Mouse (Mus musculus) spleen, adult 2 months (tissue): ENCODE measurements around the gene Telo2.

Experiments used
- CTCF ChIP-seq: fragments of 200-500 bp; IDR thresholded peaks from 2 replicates; pipeline ENCODE4 v1.5.1; 2011; ENCODE audit warnings: mild to moderate bottlenecking, inconsistent platforms; ENCODE audit not compliant: insufficient read depth, insufficient read length, insufficient replicate concordance; ENCODE audit errors: extremely low read depth
- POLR2A ChIP-seq: fragments of 200-500 bp; IDR thresholded peaks from 2 replicates; pipeline ENCODE4 v1.6.1; 2011; ENCODE audit warnings: low read depth, low read length, inconsistent platforms

- TF ChIP-seq POLR2A: no peak
- TF ChIP-seq CTCF: no peak
These were observed 46.4 kb upstream of the Telo2 start, which contains the start of gene Ccdc154 for GRCm38 (mm10) chr17:25162161-25162560.
